Mouse (Mus musculus) CH12.LX (cell line): ENCODE results near the gene Rhag.

Experiments
- CHD1 ChIP-seq: IDR thresholded peaks from 2 replicates; pipeline ENCODE4 v1.6.1; 2012; ENCODE audit warnings: low read depth, low read length, improper control_type of control experiment, inconsistent platforms
- CTCF ChIP-seq, 2 experiments: IDR thresholded peaks in 1 of 2; conservative IDR thresholded peaks in 1 of 2; 2 replicates each; pipeline ENCODE4 v1.5.1; 2011 to 2012; ENCODE audit warnings: low read depth in 2 of 2, low read length in 2 of 2, improper control_type of control experiment in 1 of 2, inconsistent platforms in 1 of 2, mild to moderate bottlenecking in 1 of 2, moderate library complexity in 1 of 2
- ETS1 ChIP-seq: conservative IDR thresholded peaks from 2 replicates; pipeline ENCODE4 v1.6.1; 2012; ENCODE audit warnings: low read depth, mild to moderate bottlenecking, inconsistent platforms, low read length, improper control_type of control experiment, moderate library complexity
- KAT2A ChIP-seq: IDR thresholded peaks from 2 replicates; pipeline ENCODE4 v1.6.1; 2012; ENCODE audit warnings: low read length, improper control_type of control experiment, inconsistent platforms; ENCODE audit not compliant: insufficient replicate concordance
- MAZ ChIP-seq: IDR thresholded peaks from 2 replicates; pipeline ENCODE4 v1.6.1; 2012; ENCODE audit warnings: low read depth, mild to moderate bottlenecking, inconsistent platforms, low read length, improper control_type of control experiment, moderate library complexity
- MXI1 ChIP-seq: IDR thresholded peaks from 2 replicates; pipeline ENCODE4 v1.6.1; 2011; ENCODE audit warnings: mild to moderate bottlenecking, low read depth, low read length, improper control_type of control experiment
- NELFE ChIP-seq: IDR thresholded peaks from 2 replicates; pipeline ENCODE4 v1.6.1; 2011; ENCODE audit warnings: low read depth, low read length, improper control_type of control experiment
- PAX5 ChIP-seq: IDR thresholded peaks from 2 replicates; pipeline ENCODE4 v1.6.1; 2012; ENCODE audit warnings: low read length, inconsistent platforms, mixed read lengths
- POLR2A ChIP-seq: IDR thresholded peaks from 2 replicates; pipeline ENCODE4 v1.6.1; 2011; ENCODE audit warnings: low read depth, mild to moderate bottlenecking, improper control_type of control experiment, low read length
- SMC3 ChIP-seq: IDR thresholded peaks from 2 replicates; pipeline ENCODE4 v1.6.1; 2011; ENCODE audit warnings: low read depth, low read length, improper control_type of control experiment
- UBTF ChIP-seq: IDR thresholded peaks from 2 replicates; pipeline ENCODE4 v1.6.1; 2012; ENCODE audit warnings: low read depth, mild to moderate bottlenecking, inconsistent platforms, low read length, improper control_type of control experiment, moderate library complexity
- USF1 ChIP-seq: IDR thresholded peaks from 2 replicates; pipeline ENCODE4 v1.6.1; 2014; ENCODE audit warnings: low read depth, mild to moderate bottlenecking, inconsistent platforms, low read length, improper control_type of control experiment

DNA sequence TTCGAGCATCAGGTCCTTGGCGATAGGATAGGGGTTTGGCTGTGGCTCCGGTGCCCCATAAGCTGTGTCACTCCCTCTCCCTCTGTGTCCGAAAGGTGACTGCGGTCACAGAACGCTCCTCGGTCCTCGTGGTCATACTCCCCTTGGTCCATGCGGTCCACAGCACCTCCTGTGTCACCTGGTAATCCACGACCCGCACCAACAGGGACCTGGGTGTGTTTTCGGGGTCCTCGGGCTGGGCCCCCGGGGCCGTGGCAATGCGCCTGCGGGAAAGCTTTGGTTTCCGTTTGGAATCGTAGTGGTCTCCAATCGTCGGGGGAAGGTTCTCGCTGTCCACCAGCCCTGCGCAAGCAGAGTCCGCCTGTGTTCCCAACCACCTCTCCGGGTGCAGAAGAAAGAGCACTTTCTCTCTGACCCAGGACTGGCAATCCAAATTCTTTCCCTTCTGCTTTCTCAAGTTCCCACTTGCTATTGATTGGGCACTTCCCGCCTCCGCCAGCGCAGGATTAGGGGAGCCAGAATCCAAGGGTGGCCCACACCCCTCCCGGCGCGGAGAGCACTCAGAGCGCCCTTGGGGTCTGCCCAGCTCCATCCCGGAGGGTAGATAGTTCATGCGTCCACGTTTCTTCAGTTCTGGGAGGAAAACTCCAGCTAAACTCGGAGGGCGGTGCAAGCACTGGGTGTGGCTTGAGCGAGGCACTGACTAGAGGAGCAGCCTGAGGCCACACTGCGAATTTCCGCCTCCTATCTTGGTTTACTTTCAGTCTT lies 69.2 kb downstream of the Rhag start, which contains the start of gene 9130008F23Rik:
- TF ChIP-seq CTCF (conservative IDR thresholded peaks at IDR 0.05 in 1 of 2, IDR thresholded peaks at IDR 0.05 in 1 of 2; ENCODE audit: low read depth in 2 of 2, low read length in 2 of 2) (no peak), KAT2A (no peak), CHD1 (no peak), PAX5 (no peak), NELFE (no peak), ETS1 (no peak), MAZ (no peak), POLR2A (no peak), USF1 (no peak), SMC3 (no peak), MXI1 (no peak), UBTF (no peak)
